ENCODE assay signal across 17 mouse cellular contexts in genomic region chr11:96604306-96604705, GRCm38 (mm10).
DNase-seq lines count a peak whose midpoint lies in the region; ATAC-seq and TF ChIP-seq lines count a peak whose summit lies in the region.
"Had no signal": no experiment of that assay in that cellular context is flagged by ENCODE, and none has a peak within 500 bp of the region (broad histone marks: within the 10 kb centered on the region; RNA-seq: fewer than 3 reads in every experiment).

No protein-coding gene starts in this region.

- H3K4me2 ChIP-seq in heart, embryonic 14.5 days (ENCODE audit: low read length) = 0 out of 2 replicates have a peak overlapping the region, but pooled peaks have one; percentile 4
- no peak overlapping the region; the same call in none of the 2 replicates for H3K4me2 ChIP-seq in lung, embryonic 14.5 days
- H3K4me2 ChIP-seq in heart, embryonic 15.5 days = no peak overlapping the region
- H3K4me2 ChIP-seq in intestine, postnatal 0 days (replicated peaks; ENCODE audit: low read depth) = no peak overlapping the region
- H3K4me2 ChIP-seq: embryonic facial prominence, embryonic 13.5 days; hindbrain, embryonic 13.5 days; limb, embryonic 13.5 days; neural tube, embryonic 15.5 days had no signal

- DNase-seq in heart, postnatal 25 days (ENCODE audit: low spot score) = no peak
- DNase-seq in lung, embryonic 14.5 days = peak; percentile 46
- no peak for DNase-seq in lung, adult 18-20 months
- no peak for DNase-seq in left cerebral cortex, adult 9 months (ENCODE audit: low spot score in 2 of 2)
- DNase-seq: adrenal gland, postnatal 10 days; cerebellum, adult 18-20 months; gastrocnemius, postnatal 25 days; lung, postnatal 10 days; thymus, postnatal 25 days had no signal

- no peak for TF ChIP-seq CTCF in lung, embryonic 14.5 days (IDR thresholded peaks at IDR 0.05; ENCODE audit: low read depth)
- TF ChIP-seq CTCF in intestine, postnatal 0 days (IDR thresholded peaks at IDR 0.05; ENCODE audit: low read depth) = no peak

- no peak overlapping the region for H3K9ac ChIP-seq in heart, embryonic 14.5 days (ENCODE audit: low read length)
- no peak overlapping the region for H3K9ac ChIP-seq in lung, embryonic 14.5 days
- no peak overlapping the region for H3K9ac ChIP-seq in heart, embryonic 15.5 days
- H3K9ac ChIP-seq in intestine, postnatal 0 days (ENCODE audit: low read depth, low read length) = no peak overlapping the region
- H3K9ac ChIP-seq: embryonic facial prominence, embryonic 13.5 days; hindbrain, embryonic 13.5 days; limb, embryonic 13.5 days; neural tube, embryonic 15.5 days had no signal

- peaks cover 8% of the 10 kb centered on the region for H3K27me3 ChIP-seq in heart, embryonic 14.5 days (ENCODE audit: control insufficient read depth, insufficient read depth, low read length)
- no peaks in the 10 kb centered on the region for H3K27me3 ChIP-seq in lung, embryonic 14.5 days (ENCODE audit: insufficient read depth, low read length)
- peaks cover 10% of the 10 kb centered on the region for H3K27me3 ChIP-seq in heart, embryonic 15.5 days
- H3K27me3 ChIP-seq in intestine, postnatal 0 days (replicated peaks; ENCODE audit: control insufficient read depth, insufficient read depth, low read length) = no peaks in the 10 kb centered on the region
- H3K27me3 ChIP-seq: embryonic facial prominence, embryonic 13.5 days; hindbrain, embryonic 13.5 days; neural tube, embryonic 15.5 days had no signal

- WGBS in heart, embryonic 14.5 days = 35% methylated on average over 6 of the region's 6 CpGs
- 12% methylated on average over 6 of the region's 6 CpGs for WGBS in lung, embryonic 14.5 days
- WGBS in heart, embryonic 15.5 days = 41% methylated on average over 6 of the region's 6 CpGs
- 46% methylated on average over 6 of the region's 6 CpGs for WGBS in intestine, postnatal 0 days

- H3K27ac ChIP-seq in heart, embryonic 14.5 days (replicated peaks in 1 of 2; ENCODE audit: control insufficient read depth in 1 of 2, insufficient read depth in 1 of 2, low read depth in 2 of 2, low read length in 2 of 2) = peak overlapping the region; percentile 29 to 62
- H3K27ac ChIP-seq in lung, embryonic 14.5 days (ENCODE audit: low read depth) = peak overlapping the region; percentile 85
- H3K27ac ChIP-seq in heart, embryonic 15.5 days = peak overlapping the region; percentile 58
- peak overlapping the region; percentile 17; the same call in 1 of the 2 replicates for H3K27ac ChIP-seq in intestine, postnatal 0 days (ENCODE audit: low read depth, low read length)
- H3K27ac ChIP-seq: embryonic facial prominence, embryonic 13.5 days; hindbrain, embryonic 13.5 days; limb, embryonic 13.5 days; neural tube, embryonic 15.5 days had no signal

- intact Hi-C loops in heart, postnatal 25 days (cut with DNase I) = no loop called here

- peaks cover 4 to 18% of the 10 kb centered on the region in 2 experiments for H3K4me1 ChIP-seq in heart, embryonic 14.5 days (ENCODE audit: control insufficient read depth in 2 of 2, insufficient read depth in 2 of 2, low read length in 2 of 2)
- peaks cover 9% of the 10 kb centered on the region for H3K4me1 ChIP-seq in lung, embryonic 14.5 days (ENCODE audit: insufficient read depth)
- peaks cover 15% of the 10 kb centered on the region for H3K4me1 ChIP-seq in heart, embryonic 15.5 days (replicated peaks)
- H3K4me1 ChIP-seq in intestine, postnatal 0 days (replicated peaks; ENCODE audit: control insufficient read depth, insufficient read depth, low read length) = no peaks in the 10 kb centered on the region

- H3K36me3 ChIP-seq in heart, embryonic 14.5 days (ENCODE audit: control insufficient read depth, insufficient read depth, low read length) = no peaks in the 10 kb centered on the region
- no peaks in the 10 kb centered on the region for H3K36me3 ChIP-seq in lung, embryonic 14.5 days (ENCODE audit: insufficient read depth)
- no peaks in the 10 kb centered on the region for H3K36me3 ChIP-seq in heart, embryonic 15.5 days
- H3K36me3 ChIP-seq in intestine, postnatal 0 days (ENCODE audit: control insufficient read depth, insufficient read depth) = no peaks in the 10 kb centered on the region
- H3K36me3 ChIP-seq: embryonic facial prominence, embryonic 13.5 days; hindbrain, embryonic 13.5 days; limb, embryonic 13.5 days; neural tube, embryonic 15.5 days had no signal

- ATAC-seq in heart, embryonic 14.5 days (ENCODE audit: insufficient number of reproducible peaks, insufficient read depth, low FRiP score, low read depth) = no peak
- peak; percentile 75 for ATAC-seq in lung, embryonic 14.5 days (ENCODE audit: insufficient read depth)
- ATAC-seq in heart, embryonic 15.5 days (replicated peaks; ENCODE audit: insufficient number of reproducible peaks, insufficient read depth, low FRiP score, low read depth) = peak; percentile 47; the same call in 1 of the 2 replicates
- no peak for ATAC-seq in intestine, postnatal 0 days
- no peak for ATAC-seq in granulocyte monocyte progenitor cell, adult 5-6 weeks (replicated peaks; ENCODE audit: poor library complexity, severe bottlenecking)

- H3K9me3 ChIP-seq in heart, embryonic 14.5 days (ENCODE audit: control insufficient read depth, low read length) = no peaks in the 10 kb centered on the region
- H3K9me3 ChIP-seq in lung, embryonic 14.5 days (ENCODE audit: low read depth, low read length) = no peaks in the 10 kb centered on the region
- no peaks in the 10 kb centered on the region for H3K9me3 ChIP-seq in heart, embryonic 15.5 days (replicated peaks)
- H3K9me3 ChIP-seq in intestine, postnatal 0 days (ENCODE audit: control insufficient read depth) = no peaks in the 10 kb centered on the region
- H3K9me3 ChIP-seq: embryonic facial prominence, embryonic 13.5 days; hindbrain, embryonic 13.5 days; limb, embryonic 13.5 days; neural tube, embryonic 15.5 days had no signal

- no peak overlapping the region for H3K4me3 ChIP-seq in heart, embryonic 14.5 days (ENCODE audit: control insufficient read depth in 1 of 2, insufficient read depth in 1 of 2, low read depth in 1 of 2, low read length in 2 of 2)
- no peak overlapping the region for H3K4me3 ChIP-seq in lung, embryonic 14.5 days (ENCODE audit: low read depth, low read length)
- no peak overlapping the region for H3K4me3 ChIP-seq in heart, embryonic 15.5 days
- no peak overlapping the region for H3K4me3 ChIP-seq in intestine, postnatal 0 days (ENCODE audit: low read depth, low read length)
- H3K4me3 ChIP-seq: embryonic facial prominence, embryonic 13.5 days; hindbrain, embryonic 13.5 days; limb, embryonic 13.5 days; neural tube, embryonic 15.5 days had no signal

Comparison
In these comparisons a context has a peak if more than half of its experiments do, and no peak if none do; other contexts are left out.
1. ATAC-seq: peak in lung, embryonic 14.5 days (single experiment) and heart, embryonic 15.5 days (single experiment); none in heart, embryonic 14.5 days (single experiment), intestine, postnatal 0 days (single experiment) and granulocyte monocyte progenitor cell, adult 5-6 weeks (single experiment).
2. H3K27ac ChIP-seq: peak in every context shown above with its lines; median percentile 85 in lung, embryonic 14.5 days; 58 in heart, embryonic 15.5 days; 46 in heart, embryonic 14.5 days; 17 in intestine, postnatal 0 days.